Mouse (Mus musculus) layer of hippocampus, postnatal 10 days (tissue): ENCODE measurements at regions not wholly inside any gene's neighbourhood (a gene's known extent, or its start where the extent isn't known, plus 50 kb on each side); places are given as distances from the start of the nearest gene placed in this dataset.

Experiments used
- DNase-seq, 2 experiments: peaks; one replicate each; pipeline ENCODE4 v3.0.0; 2021; ENCODE audit warnings: low spot score in 2 of 2

- no peak for DNase-seq
Measured at GRCm38 (mm10) chr19:49115484-49115883, 909.7 kb downstream of the Sorcs3 start.

GRCm38 (mm10) chr19:49131664-49132063, 925.8 kb downstream of the Sorcs3 start:
- DNase-seq = no peak

GRCm38 (mm10) chr19:49172078-49172477, 966.3 kb downstream of the Sorcs3 start:
- DNase-seq = no peak

DNA sequence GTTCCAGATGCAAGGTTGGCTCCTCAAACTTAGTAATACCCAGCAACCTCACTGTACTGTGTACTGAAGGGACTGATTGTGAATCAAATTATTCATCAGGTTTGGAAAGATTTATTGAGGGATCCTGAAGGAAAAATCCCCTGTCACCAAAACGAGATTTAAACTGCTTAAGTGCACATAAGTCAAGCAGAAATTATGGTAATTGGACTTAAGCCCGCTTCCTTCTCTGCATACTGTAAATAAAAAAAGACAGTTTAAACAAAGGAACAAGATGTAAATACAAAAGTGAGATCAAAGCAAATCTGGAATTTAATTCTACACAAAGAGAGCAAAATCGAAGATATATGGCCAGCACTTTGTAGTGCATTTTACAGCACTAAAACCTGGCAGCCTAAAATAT, 1002.1 kb downstream of the Sorcs3 start:
- no peak for DNase-seq

GRCm38 (mm10) chr19:49242601-49243000, 1036.8 kb downstream of the Sorcs3 start:
- no peak for DNase-seq

GRCm38 (mm10) chr19:49245114-49245714, 1039.4 kb downstream of the Sorcs3 start:
- DNase-seq = no peak

DNA sequence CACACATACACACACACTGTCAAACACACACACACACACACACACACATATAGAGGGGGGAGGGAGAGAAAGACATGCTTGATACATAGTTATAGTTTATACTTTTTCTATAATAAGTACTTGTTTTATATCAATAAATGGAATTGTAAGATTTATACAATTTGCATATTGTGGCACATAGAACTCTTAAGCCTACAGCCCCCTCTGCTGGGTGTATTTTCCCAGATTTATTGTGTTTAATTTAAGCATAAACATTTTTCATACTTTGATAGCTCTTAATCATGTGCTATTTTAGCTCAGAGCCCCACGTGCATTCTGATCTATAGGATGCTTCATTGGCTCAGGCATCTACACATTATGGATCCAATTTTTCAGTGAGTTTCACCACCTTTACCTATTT, 1058.8 kb downstream of the Sorcs3 start:
- peak; percentile 22 to 53 for DNase-seq

DNA sequence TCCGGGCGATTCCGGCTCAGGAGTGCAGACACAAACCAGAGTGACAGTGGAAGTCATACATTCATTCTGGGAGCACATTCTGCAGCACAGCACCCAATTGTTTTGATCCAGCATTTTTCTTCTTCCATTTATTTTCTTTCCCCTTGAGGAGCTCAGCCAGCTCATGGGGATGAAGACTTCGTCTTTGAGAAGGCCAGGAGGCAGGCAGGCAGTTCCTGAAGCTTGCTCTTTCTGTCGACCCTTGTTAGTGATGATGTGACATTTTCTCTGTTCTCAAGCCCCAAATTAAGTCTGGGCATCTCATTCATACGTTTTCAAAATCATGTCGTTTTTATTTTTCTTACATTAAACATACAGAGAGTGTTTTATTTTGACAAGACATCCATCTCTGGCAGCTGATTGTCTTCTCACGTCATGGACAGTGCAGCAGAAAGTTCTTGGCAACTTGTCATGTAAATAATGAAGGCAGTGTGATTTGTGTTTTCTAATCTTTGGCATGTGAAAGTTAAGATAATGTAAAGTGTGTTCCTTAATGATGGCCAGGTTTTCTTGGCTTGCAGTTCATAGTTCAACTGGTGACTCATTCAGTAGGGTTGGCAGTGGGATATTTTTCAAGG, 1062.1 kb downstream of the Sorcs3 start:
- DNase-seq = no peak

- no peak for DNase-seq
Measured at GRCm38 (mm10) chr19:49282626-49283261, 1076.9 kb downstream of the Sorcs3 start.

DNA sequence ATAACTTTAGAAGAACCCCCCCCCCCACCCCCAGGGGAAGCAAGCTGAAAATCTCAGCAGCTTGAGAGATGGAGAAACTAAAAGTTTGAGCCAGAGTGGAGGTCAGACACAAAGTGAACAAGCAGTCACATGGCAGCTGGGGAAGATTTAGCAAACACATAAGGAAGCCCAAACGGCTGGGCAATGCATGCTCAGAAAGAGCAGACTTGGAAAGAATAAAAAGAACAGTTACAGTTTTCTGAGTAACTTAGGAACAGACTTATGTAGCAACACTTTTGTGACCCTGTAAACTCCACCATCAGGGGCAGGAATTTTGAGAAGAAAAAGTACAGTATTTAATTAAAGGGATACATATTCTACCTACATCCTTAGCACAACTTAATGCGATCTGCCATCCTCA, 1089.2 kb downstream of the Sorcs3 start:
- DNase-seq = no peak

DNA sequence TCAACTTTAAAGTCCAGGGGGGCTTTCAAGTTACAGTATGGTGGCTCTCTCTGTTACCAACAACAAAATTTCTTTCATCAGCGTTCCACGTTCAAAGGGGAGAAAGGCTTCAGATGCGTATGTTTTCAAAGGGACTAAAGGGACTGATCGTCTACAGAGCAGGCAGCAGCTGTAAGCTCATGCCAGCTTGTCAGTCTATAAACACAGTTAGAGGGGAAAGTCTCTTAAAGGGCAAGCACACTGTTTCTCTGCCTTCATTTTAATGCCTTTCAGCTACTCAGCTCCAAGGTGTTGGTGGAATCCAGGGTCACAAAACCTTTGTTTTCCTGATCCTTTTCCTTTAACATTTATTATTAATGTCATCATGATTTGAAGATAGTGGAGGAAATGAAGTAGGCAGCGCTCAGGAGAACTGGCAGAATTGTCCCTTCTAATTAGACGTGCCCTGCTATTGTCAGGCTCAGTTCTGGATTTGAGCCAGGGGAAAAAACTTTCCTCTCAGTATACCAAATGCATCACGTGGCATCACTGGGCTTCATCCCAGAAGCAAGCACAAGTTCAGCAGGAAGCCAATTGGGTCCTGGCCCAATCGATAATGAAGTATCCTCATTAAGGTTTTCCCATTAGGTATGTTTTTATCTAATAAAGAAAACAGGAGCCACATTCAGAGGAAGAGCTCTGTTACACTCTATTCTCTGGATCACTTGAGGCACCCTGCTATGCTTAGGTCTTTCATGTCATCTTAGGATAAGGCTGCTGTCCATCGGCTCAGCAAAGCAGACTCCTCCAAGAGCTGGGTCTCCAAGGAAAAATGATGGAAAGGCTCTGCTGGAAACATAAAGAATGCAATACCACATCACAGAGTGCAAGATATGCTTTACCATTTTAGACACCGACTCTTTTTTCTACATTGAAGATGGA, 1093.8 kb downstream of the Sorcs3 start:
- peak; percentile 29 to 46 for DNase-seq

- DNase-seq = no peak
Measured at GRCm38 (mm10) chr19:49301364-49302091, 1095.7 kb downstream of the Sorcs3 start.

GRCm38 (mm10) chr19:49305804-49306203, 1100.0 kb downstream of the Sorcs3 start:
- DNase-seq = no peak

DNA sequence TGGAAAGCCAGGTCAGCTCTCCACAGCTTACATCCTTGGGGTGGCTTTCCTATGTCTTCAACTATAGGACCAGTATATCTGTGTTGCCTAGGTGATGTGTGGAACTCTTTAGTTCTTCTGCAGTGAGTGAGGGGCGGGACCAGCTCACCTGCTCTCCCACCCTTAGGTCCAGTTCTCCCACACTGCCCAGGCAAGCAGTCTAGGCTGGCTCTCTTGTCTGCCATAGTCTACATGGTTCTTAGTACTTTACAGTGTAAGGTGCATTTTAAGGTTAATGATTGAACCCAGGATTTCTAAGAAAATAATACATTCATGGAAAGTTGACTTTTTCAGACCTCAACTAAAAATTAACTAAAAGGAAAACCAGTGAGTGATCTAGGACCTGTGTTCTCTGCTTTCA, 1108.4 kb downstream of the Sorcs3 start:
- no peak for DNase-seq

- peak; percentile 10 to 26 for DNase-seq
Measured at GRCm38 (mm10) chr19:49359642-49360041, 1153.8 kb downstream of the Sorcs3 start.

- DNase-seq = no peak
Measured at GRCm38 (mm10) chr19:49360715-49361114, 1154.9 kb downstream of the Sorcs3 start.

GRCm38 (mm10) chr19:49361116-49361515, 1155.3 kb downstream of the Sorcs3 start:
- peak in 1 of 2 experiments; percentile 4 for DNase-seq

- DNase-seq = no peak
Measured at GRCm38 (mm10) chr19:49372921-49373320, 1167.1 kb downstream of the Sorcs3 start.

DNA sequence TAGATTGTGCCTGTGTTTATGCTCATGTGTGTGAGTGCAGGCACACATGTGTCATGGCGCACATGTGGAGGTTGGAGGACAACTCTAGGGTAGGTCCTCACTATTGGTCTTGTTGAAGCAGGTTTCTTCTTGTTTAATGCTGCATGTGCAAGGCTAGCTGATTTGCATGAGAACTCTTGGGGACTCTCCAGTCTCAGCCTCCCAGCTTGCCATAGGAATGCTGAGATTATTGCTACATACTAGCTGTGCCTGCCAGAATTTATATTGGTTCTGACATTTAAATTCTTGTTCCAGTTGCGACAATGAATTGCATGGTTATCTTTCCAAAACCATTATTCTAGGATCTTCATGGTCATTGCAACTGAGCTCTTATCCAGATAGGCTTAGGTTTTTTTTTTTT, 1168.5 kb downstream of the Sorcs3 start:
- DNase-seq = no peak

DNA sequence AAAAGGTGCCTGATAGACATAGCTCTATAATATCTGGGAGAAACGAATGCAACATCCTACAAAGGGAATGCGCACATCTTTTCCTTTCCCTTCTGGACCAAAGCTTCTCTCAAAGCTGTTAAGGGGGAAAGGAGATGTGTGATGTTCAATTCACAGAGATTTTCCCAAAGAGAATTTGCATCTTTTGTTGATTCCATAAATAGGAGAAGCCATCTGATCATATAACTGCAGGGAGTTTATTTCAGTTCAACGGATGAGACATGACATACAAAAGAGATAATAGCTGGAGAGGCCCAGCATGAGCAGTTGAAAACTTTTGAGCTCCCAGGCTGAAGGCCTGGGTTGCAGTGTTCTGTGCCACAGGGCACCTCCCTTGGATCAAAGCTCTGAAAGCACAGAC, 1169.1 kb downstream of the Sorcs3 start:
- no peak for DNase-seq
